Mouse (Mus musculus) hindbrain, embryonic 15.5 days (tissue): ENCODE measurements around the gene Ccni. TPM values are rescaled to one million over a fixed set of nuclear protein-coding genes. Genes with fewer than 3 reads are reported as not detected.
A peak's percentile ranks its signal among the peaks of the same experiment; 100 is the strongest.

ENCODE experiments used
- ATAC-seq: fragments of 200-750 bp; cut with Nextera tagmentation; 2 replicates; pipeline ENCODE4 v1.8.0; 2017; ENCODE audit warnings: low read depth, moderate number of reproducible peaks, moderate TSS enrichment; ENCODE audit not compliant: low FRiP score
- H3K27ac ChIP-seq: fragments of 300-500 bp; sonication (generic); replicated peaks from 2 replicates; pipeline ENCODE4 v1.5.1; 2015; ENCODE audit warnings: mild to moderate bottlenecking, inconsistent platforms
- H3K27me3 ChIP-seq: fragments of 300-500 bp; sonication (generic); 2 replicates; pipeline ENCODE4 v1.6.1; 2015; ENCODE audit warnings: control low read depth, inconsistent platforms
- H3K36me3 ChIP-seq: fragments of 300-500 bp; sonication (generic); 2 replicates; pipeline ENCODE4 v1.6.1; 2015; ENCODE audit warnings: control low read depth, inconsistent platforms
- H3K4me1 ChIP-seq: fragments of 300-500 bp; sonication (generic); replicated peaks from 2 replicates; pipeline ENCODE4 v1.6.1; 2015; ENCODE audit warnings: control low read depth, inconsistent platforms
- H3K4me2 ChIP-seq: fragments of 300-500 bp; sonication (generic); 2 replicates; pipeline ENCODE4 v1.6.1; 2015; ENCODE audit warnings: moderate library complexity, mild to moderate bottlenecking, inconsistent platforms
- H3K4me3 ChIP-seq: fragments of 300-500 bp; sonication (generic); 2 replicates; pipeline ENCODE4 v1.5.1; 2015; ENCODE audit warnings: mild to moderate bottlenecking, inconsistent platforms
- H3K9ac ChIP-seq: fragments of 300-500 bp; sonication (generic); 2 replicates; pipeline ENCODE4 v1.6.1; 2015; ENCODE audit warnings: inconsistent platforms
- H3K9me3 ChIP-seq: fragments of 300-500 bp; sonication (generic); 2 replicates; pipeline ENCODE4 v1.6.1; 2016; ENCODE audit warnings: control low read depth, inconsistent platforms
- WGBS: fragments of 180-500 bp; shearing (Covaris S2); methylation state at CpG from one replicate; pipeline ENCODE4 v1.1.7; 2015; 5-methylcytosine and 5-hydroxymethylcytosine counted together
- polyA plus RNA-seq: library from polyadenylated mRNA; unstranded; fragments of >200 nt; fragmentation: Nextera tagmentation; extraction: Ambion mirVana; gene quantifications from 2 replicates; pipeline ENCODE4 v1.2.1, GENCODE M21; 2015

Ccni gene
- polyA plus RNA-seq, 1 experiment from 2014 or later, result 130 TPM

- Histone ChIP-seq H3K36me3 (peaks cover 3% of the 10 kb centered on the region), H3K4me1 (peaks cover 24% of the 10 kb centered on the region), H3K27me3 (no peaks in the 10 kb centered on the region), H3K9me3 (no peaks in the 10 kb centered on the region), H3K9ac (no peak overlapping the region), H3K27ac (no peak overlapping the region), H3K4me2 (no peak overlapping the region), H3K4me3 (no peak overlapping the region)
- no peak for ATAC-seq
- WGBS, result 74% methylated on average over 12 of the region's 12 CpGs
Measured at GRCm38 (mm10) chr5:93149969-93150777, 56.1 kb downstream of the Ccni start.

DNA sequence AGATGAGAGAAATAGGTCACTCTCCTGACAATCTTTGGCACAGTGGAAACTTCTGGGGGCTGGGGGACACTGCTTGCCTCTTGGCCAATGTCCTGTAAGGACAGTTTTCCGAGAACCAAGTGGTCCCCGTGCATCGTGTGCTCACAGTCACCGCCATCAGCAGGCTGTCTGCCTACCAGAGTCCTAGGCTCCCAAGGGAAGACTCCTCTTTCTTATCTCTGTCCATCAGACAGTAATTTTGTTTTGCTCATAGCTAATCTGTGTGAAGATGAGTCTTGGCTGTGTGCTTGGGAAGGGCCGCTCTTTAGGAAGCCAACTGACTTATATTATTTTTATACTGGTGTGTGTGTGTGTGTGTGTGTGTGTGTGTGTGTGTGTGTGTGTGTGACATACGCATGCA is 60.8 kb downstream of the Ccni start:
- Histone ChIP-seq H3K4me1 (peaks cover 19% of the 10 kb centered on the region), H3K9me3 (no peaks in the 10 kb centered on the region), H3K27ac (no peak overlapping the region), H3K36me3 (peaks cover 11% of the 10 kb centered on the region), H3K9ac (no peak overlapping the region), H3K27me3 (no peaks in the 10 kb centered on the region), H3K4me3 (no peak overlapping the region), H3K4me2 (no peak overlapping the region)
- 74% methylated on average over 6 of the region's 6 CpGs for WGBS
- no peak for ATAC-seq

DNA sequence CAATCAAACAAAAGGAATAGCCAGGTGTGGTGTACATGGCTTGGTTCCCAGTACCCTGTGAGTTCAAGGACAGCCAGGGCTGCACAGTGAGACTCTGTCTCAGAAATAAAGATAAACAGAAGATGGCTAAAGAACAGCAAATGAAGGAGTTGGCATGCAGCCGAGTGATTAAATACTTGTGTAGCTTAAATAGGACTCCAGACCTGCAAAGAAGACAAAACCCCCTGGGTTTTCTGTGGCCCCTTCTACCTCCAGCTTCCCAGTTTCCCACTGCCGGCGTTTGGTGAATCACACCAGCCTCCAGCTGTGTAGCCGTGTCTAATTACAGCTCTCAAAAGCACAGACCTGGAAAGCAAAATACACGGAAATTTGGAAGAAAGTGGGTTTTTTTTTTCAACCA is 61.4 kb downstream of the Ccni start:
- ATAC-seq, result no peak
- Histone ChIP-seq H3K36me3 (peaks cover 16% of the 10 kb centered on the region), H3K27me3 (no peaks in the 10 kb centered on the region), H3K4me1 (peaks cover 19% of the 10 kb centered on the region), H3K9ac (no peak overlapping the region), H3K4me2 (no peak overlapping the region), H3K4me3 (no peak overlapping the region), H3K9me3 (no peaks in the 10 kb centered on the region), H3K27ac (no peak overlapping the region)
- WGBS, result 32% methylated on average over 5 of the region's 5 CpGs

- Histone ChIP-seq H3K36me3 (peaks cover 13% of the 10 kb centered on the region), H3K4me1 (peaks cover 19% of the 10 kb centered on the region), H3K4me3 (no peak overlapping the region), H3K9ac (no peak overlapping the region), H3K27me3 (no peaks in the 10 kb centered on the region), H3K9me3 (no peaks in the 10 kb centered on the region), H3K4me2 (no peak overlapping the region), H3K27ac (0 out of 2 replicates have a peak overlapping the region, but pooled peaks have one; percentile 25)
- no peak for ATAC-seq
- WGBS, result 70% methylated on average over 12 of the region's 12 CpGs
Measured at GRCm38 (mm10) chr5:93143360-93144091, 62.8 kb downstream of the Ccni start.

GRCm38 (mm10) chr5:93140747-93141146 is 65.5 kb downstream of the Ccni start:
- H3K4me1 ChIP-seq, result peaks cover 17% of the 10 kb centered on the region
- 73% methylated on average over 5 of the region's 5 CpGs for WGBS
- H3K4me2 ChIP-seq, result no peak overlapping the region
- no peak overlapping the region for H3K4me3 ChIP-seq
- no peak overlapping the region for H3K9ac ChIP-seq
- H3K27me3 ChIP-seq, result no peaks in the 10 kb centered on the region
- H3K27ac ChIP-seq, result no peak overlapping the region
- peaks cover 13% of the 10 kb centered on the region for H3K36me3 ChIP-seq
- no peak for ATAC-seq
- no peaks in the 10 kb centered on the region for H3K9me3 ChIP-seq

- Histone ChIP-seq H3K9ac (no peak overlapping the region), H3K4me3 (no peak overlapping the region), H3K4me2 (no peak overlapping the region), H3K27me3 (no peaks in the 10 kb centered on the region), H3K27ac (no peak overlapping the region), H3K9me3 (no peaks in the 10 kb centered on the region), H3K4me1 (peaks cover 10% of the 10 kb centered on the region), H3K36me3 (peaks cover 13% of the 10 kb centered on the region)
- 95% methylated on average over 9 of the region's 9 CpGs for WGBS
- ATAC-seq, result no peak
Measured at GRCm38 (mm10) chr5:93139350-93139749, 66.9 kb downstream of the Ccni start.

DNA sequence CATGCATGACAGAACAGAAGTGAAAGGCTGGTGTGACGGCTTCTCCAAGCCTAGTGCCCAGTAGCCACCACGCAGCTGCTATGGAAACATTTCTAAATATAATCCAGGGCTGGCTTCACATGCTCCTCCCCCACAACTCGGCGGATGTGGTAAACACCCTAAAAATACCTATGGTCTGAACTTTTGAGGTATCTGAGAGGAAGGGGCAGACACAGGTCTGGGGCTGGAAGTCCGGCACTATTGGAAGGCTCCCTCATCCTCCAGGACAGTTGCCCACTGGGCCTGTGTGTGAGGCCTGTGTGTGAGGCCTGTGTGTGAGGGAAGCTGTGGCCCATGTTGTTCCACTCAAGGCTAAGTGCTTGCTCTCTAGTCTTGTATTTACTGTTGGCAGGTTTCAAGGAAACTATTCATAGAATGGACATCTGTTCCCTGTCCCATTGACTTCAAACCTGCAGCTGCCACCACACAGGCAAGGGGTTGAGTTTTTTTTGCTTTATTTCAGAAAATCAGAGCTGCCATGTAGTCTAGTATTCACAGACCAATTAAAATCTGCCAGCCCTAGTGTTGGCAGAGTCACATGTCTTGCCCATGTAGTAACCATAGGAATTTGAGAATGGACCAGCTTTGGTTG is 69.2 kb downstream of the Ccni start:
- Histone ChIP-seq H3K4me2 (no peak overlapping the region), H3K36me3 (peaks cover 13% of the 10 kb centered on the region), H3K27ac (no peak overlapping the region), H3K9me3 (no peaks in the 10 kb centered on the region), H3K4me1 (peaks cover 25% of the 10 kb centered on the region), H3K9ac (no peak overlapping the region), H3K4me3 (no peak overlapping the region), H3K27me3 (no peaks in the 10 kb centered on the region)
- ATAC-seq, result no peak
- WGBS, result 63% methylated on average over 5 of the region's 5 CpGs

DNA sequence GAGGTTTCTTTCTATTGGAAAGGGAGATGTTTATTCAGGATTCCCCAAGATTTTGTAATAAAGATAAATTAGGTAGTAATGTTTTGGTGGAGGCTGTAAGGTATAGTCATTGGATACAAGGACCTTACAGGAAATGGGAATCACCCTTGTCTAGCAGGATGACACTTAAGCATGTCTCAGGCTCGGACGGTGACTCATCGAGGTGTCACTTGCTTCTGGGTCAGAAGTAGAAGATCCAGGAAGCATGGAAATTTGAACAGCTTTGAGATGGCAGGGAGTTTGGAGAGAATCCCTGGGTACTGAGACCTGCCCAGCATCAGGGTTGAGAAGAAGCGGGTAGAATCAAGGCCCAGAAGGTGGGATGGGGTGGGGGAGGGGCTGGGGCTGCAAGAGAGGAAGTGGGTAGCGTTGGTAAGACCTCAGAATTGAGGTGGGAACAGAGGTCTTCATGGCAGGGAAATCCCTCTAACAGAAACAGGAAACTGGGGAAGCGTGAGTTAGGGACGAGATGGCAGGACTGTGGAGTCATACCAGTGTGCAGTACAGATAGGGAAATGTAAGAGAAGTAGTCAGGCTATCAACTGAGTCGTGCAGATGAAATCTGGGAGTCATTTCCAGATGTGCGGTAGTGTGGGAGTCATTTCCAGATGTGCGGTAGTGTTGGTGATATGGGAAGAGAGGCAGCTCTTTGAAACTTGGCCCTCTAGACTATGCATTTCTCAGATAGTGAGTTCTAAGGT is 70.8 kb downstream of the Ccni start:
- H3K27ac ChIP-seq, result no peak overlapping the region
- peaks cover 36% of the 10 kb centered on the region for H3K4me1 ChIP-seq
- H3K9me3 ChIP-seq, result no peaks in the 10 kb centered on the region
- 90% methylated on average over 10 of the region's 10 CpGs for WGBS
- H3K4me3 ChIP-seq, result no peak overlapping the region
- H3K36me3 ChIP-seq, result peaks cover 6% of the 10 kb centered on the region; the same call in 1 of the 2 replicates
- no peak for ATAC-seq
- no peaks in the 10 kb centered on the region for H3K27me3 ChIP-seq
- no peak overlapping the region for H3K9ac ChIP-seq
- H3K4me2 ChIP-seq, result no peak overlapping the region

DNA sequence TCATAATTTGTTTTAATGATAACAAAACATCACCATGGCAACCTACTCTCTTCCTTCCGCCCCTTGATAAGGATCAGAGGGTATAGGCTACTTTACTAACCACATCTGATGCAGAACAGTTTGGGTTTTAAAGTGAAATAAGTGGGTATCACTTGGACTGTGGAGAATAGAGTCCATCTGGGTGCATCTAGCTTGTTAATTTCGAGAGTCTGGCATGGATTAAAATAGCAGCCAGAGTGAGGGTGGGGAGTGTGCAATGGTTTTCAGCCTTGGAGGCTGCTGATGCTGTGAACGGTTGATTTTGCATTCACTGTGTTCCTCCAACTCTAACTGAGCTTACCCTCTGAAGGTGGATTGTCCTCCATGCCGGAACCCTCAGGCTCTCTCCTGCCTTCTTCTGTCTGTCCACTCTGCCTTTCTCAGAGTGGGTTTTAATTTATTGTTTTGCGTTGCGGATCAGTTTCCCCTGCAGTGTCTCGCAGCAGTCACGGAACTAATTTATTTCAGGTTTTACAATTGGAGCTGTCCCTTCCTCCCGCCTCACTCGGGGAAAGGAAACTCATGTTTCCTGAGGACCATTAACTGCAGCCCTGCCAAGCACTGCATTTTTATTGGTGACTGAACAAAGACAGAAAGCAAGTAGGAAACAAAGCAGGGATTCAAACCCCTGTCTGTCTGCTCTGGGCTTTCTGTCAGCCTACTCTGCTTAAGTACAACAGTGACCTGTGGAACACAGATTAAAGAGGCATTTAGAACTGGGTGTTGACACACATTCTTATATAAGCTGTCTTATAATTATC is 72.7 kb downstream of the Ccni start:
- peak overlapping the region; percentile 34 for H3K4me2 ChIP-seq
- H3K9ac ChIP-seq, result no peak overlapping the region
- ATAC-seq, result peak; percentile 62; the same call in 1 of the 2 replicates
- 18% methylated on average over 10 of the region's 10 CpGs for WGBS
- H3K36me3 ChIP-seq, result no peaks in the 10 kb centered on the region
- H3K27ac ChIP-seq, result peak overlapping the region; percentile 6
- no peaks in the 10 kb centered on the region for H3K9me3 ChIP-seq
- H3K4me3 ChIP-seq, result no peak overlapping the region
- H3K4me1 ChIP-seq, result peaks cover 49% of the 10 kb centered on the region
- no peaks in the 10 kb centered on the region for H3K27me3 ChIP-seq
